Mouse (Mus musculus): ENCODE measurements around the gene Pitpnc1. TPM values are rescaled to one million over a fixed set of nuclear protein-coding genes. Genes with fewer than 3 reads are reported as not detected.
A peak's percentile ranks its signal among the peaks of the same experiment; 100 is the strongest.

The Pitpnc1 gene
- polyA plus RNA-seq, 1 experiment from 2014 or later = 16.2 TPM

GRCm38 (mm10) chr11:107325226-107325625, 145.3 kb downstream of the Pitpnc1 start:
- H3K27me3 ChIP-seq (ENCODE audit: control insufficient read depth, insufficient read depth, low read depth, low read length) = no peaks in the 10 kb centered on the region
- no peak for ATAC-seq (ENCODE audit: low read depth)
- H3K9ac ChIP-seq (ENCODE audit: low read length) = no peak overlapping the region
- H3K4me3 ChIP-seq (ENCODE audit: low read length) = no peak overlapping the region
- H3K4me2 ChIP-seq (ENCODE audit: low read depth, low read length) = no peak overlapping the region
- H3K27ac ChIP-seq (ENCODE audit: low read length) = no peak overlapping the region; the same call in 1 of the 2 replicates
- H3K4me1 ChIP-seq (replicated peaks; ENCODE audit: control insufficient read depth, insufficient read depth, low read length) = peaks cover 5% of the 10 kb centered on the region; the same call in 1 of the 2 replicates
- 85% methylated on average over 4 of the region's 4 CpGs for WGBS
- peaks cover 2% of the 10 kb centered on the region; the same call in 1 of the 2 replicates for H3K9me3 ChIP-seq (ENCODE audit: control insufficient read depth, low read length)
- no peaks in the 10 kb centered on the region for H3K36me3 ChIP-seq (ENCODE audit: control insufficient read depth, insufficient read depth, low read length)

- Histone ChIP-seq H3K36me3 (ENCODE audit: control insufficient read depth, insufficient read depth, low read length) (no peaks in the 10 kb centered on the region), H3K9ac (ENCODE audit: low read length) (no peak overlapping the region), H3K4me2 (ENCODE audit: low read depth, low read length) (no peak overlapping the region), H3K27ac (ENCODE audit: low read length) (no peak overlapping the region), H3K4me1 (replicated peaks; ENCODE audit: control insufficient read depth, insufficient read depth, low read length) (peaks cover 5% of the 10 kb centered on the region; the same call in 1 of the 2 replicates), H3K27me3 (ENCODE audit: control insufficient read depth, insufficient read depth, low read depth, low read length) (no peaks in the 10 kb centered on the region), H3K9me3 (ENCODE audit: control insufficient read depth, low read length) (peaks cover 2% of the 10 kb centered on the region; the same call in 1 of the 2 replicates), H3K4me3 (ENCODE audit: low read length) (no peak overlapping the region)
- no peak for ATAC-seq (ENCODE audit: low read depth)
- 84% methylated on average over 18 of the region's 18 CpGs for WGBS
Observed at GRCm38 (mm10) chr11:107323173-107323572, 147.3 kb downstream of the Pitpnc1 start.

GRCm38 (mm10) chr11:107322226-107322625, 148.3 kb downstream of the Pitpnc1 start:
- Histone ChIP-seq H3K27me3 (ENCODE audit: control insufficient read depth, insufficient read depth, low read depth, low read length) (no peaks in the 10 kb centered on the region), H3K36me3 (ENCODE audit: control insufficient read depth, insufficient read depth, low read length) (no peaks in the 10 kb centered on the region), H3K9me3 (ENCODE audit: control insufficient read depth, low read length) (peaks cover 2% of the 10 kb centered on the region; the same call in 1 of the 2 replicates), H3K4me3 (ENCODE audit: low read length) (no peak overlapping the region), H3K4me2 (ENCODE audit: low read depth, low read length) (no peak overlapping the region), H3K4me1 (replicated peaks; ENCODE audit: control insufficient read depth, insufficient read depth, low read length) (peaks cover 5% of the 10 kb centered on the region; the same call in 1 of the 2 replicates), H3K9ac (ENCODE audit: low read length) (no peak overlapping the region), H3K27ac (ENCODE audit: low read length) (no peak overlapping the region)
- no peak for ATAC-seq (ENCODE audit: low read depth)
- whole genome bisulfite sequencing = 92% methylated on average over 13 of the region's 13 CpGs

GRCm38 (mm10) chr11:107321819-107322218, 148.7 kb downstream of the Pitpnc1 start:
- Histone ChIP-seq H3K9me3 (ENCODE audit: control insufficient read depth, low read length) (peaks cover 2% of the 10 kb centered on the region; the same call in 1 of the 2 replicates), H3K27ac (ENCODE audit: low read length) (no peak overlapping the region), H3K36me3 (ENCODE audit: control insufficient read depth, insufficient read depth, low read length) (no peaks in the 10 kb centered on the region), H3K9ac (ENCODE audit: low read length) (no peak overlapping the region), H3K4me3 (ENCODE audit: low read length) (no peak overlapping the region), H3K27me3 (ENCODE audit: control insufficient read depth, insufficient read depth, low read depth, low read length) (no peaks in the 10 kb centered on the region), H3K4me2 (ENCODE audit: low read depth, low read length) (no peak overlapping the region), H3K4me1 (replicated peaks; ENCODE audit: control insufficient read depth, insufficient read depth, low read length) (peaks cover 5% of the 10 kb centered on the region; the same call in 1 of the 2 replicates)
- 88% methylated on average over 3 of the region's 3 CpGs for WGBS
- no peak for ATAC-seq (ENCODE audit: low read depth)

GRCm38 (mm10) chr11:107319861-107320260, 150.6 kb downstream of the Pitpnc1 start:
- 57% methylated on average over 10 of the region's 10 CpGs for WGBS
- no peaks in the 10 kb centered on the region for H3K4me1 ChIP-seq (replicated peaks; ENCODE audit: control insufficient read depth, insufficient read depth, low read length)
- no peak overlapping the region for H3K4me2 ChIP-seq (ENCODE audit: low read depth, low read length)
- H3K27ac ChIP-seq (ENCODE audit: low read length) = no peak overlapping the region
- H3K4me3 ChIP-seq (ENCODE audit: low read length) = no peak overlapping the region
- H3K9me3 ChIP-seq (ENCODE audit: control insufficient read depth, low read length) = peaks cover 2% of the 10 kb centered on the region; the same call in 1 of the 2 replicates
- no peak for ATAC-seq (ENCODE audit: low read depth)
- H3K9ac ChIP-seq (ENCODE audit: low read length) = no peak overlapping the region
- no peaks in the 10 kb centered on the region for H3K36me3 ChIP-seq (ENCODE audit: control insufficient read depth, insufficient read depth, low read length)
- H3K27me3 ChIP-seq (ENCODE audit: control insufficient read depth, insufficient read depth, low read depth, low read length) = no peaks in the 10 kb centered on the region

- Histone ChIP-seq H3K4me2 (ENCODE audit: low read depth, low read length) (no peak overlapping the region), H3K36me3 (ENCODE audit: control insufficient read depth, insufficient read depth, low read length) (no peaks in the 10 kb centered on the region), H3K9ac (ENCODE audit: low read length) (no peak overlapping the region), H3K4me1 (replicated peaks; ENCODE audit: control insufficient read depth, insufficient read depth, low read length) (no peaks in the 10 kb centered on the region), H3K27ac (ENCODE audit: low read length) (no peak overlapping the region), H3K9me3 (ENCODE audit: control insufficient read depth, low read length) (peaks cover 2% of the 10 kb centered on the region; the same call in 1 of the 2 replicates), H3K27me3 (ENCODE audit: control insufficient read depth, insufficient read depth, low read depth, low read length) (no peaks in the 10 kb centered on the region), H3K4me3 (ENCODE audit: low read length) (no peak overlapping the region)
- ATAC-seq (ENCODE audit: low read depth) = no peak
- WGBS = 55% methylated on average over 14 of the region's 14 CpGs
Observed at GRCm38 (mm10) chr11:107317653-107318281, 152.7 kb downstream of the Pitpnc1 start.

- 72% methylated on average over 15 of the region's 15 CpGs for WGBS
- Histone ChIP-seq H3K36me3 (ENCODE audit: control insufficient read depth, insufficient read depth, low read length) (no peaks in the 10 kb centered on the region), H3K9ac (ENCODE audit: low read length) (no peak overlapping the region), H3K27ac (ENCODE audit: low read length) (no peak overlapping the region), H3K9me3 (ENCODE audit: control insufficient read depth, low read length) (no peaks in the 10 kb centered on the region), H3K4me3 (ENCODE audit: low read length) (no peak overlapping the region), H3K4me2 (ENCODE audit: low read depth, low read length) (no peak overlapping the region), H3K4me1 (replicated peaks; ENCODE audit: control insufficient read depth, insufficient read depth, low read length) (no peaks in the 10 kb centered on the region), H3K27me3 (ENCODE audit: control insufficient read depth, insufficient read depth, low read depth, low read length) (no peaks in the 10 kb centered on the region)
- no peak for ATAC-seq (ENCODE audit: low read depth)
Observed at GRCm38 (mm10) chr11:107315475-107315874, 155.0 kb downstream of the Pitpnc1 start.

- Histone ChIP-seq H3K9me3 (ENCODE audit: control insufficient read depth, low read length) (no peaks in the 10 kb centered on the region), H3K27me3 (ENCODE audit: control insufficient read depth, insufficient read depth, low read depth, low read length) (no peaks in the 10 kb centered on the region), H3K9ac (ENCODE audit: low read length) (no peak overlapping the region), H3K27ac (ENCODE audit: low read length) (peak overlapping the region; percentile 9; the same call in 1 of the 2 replicates), H3K4me3 (ENCODE audit: low read length) (no peak overlapping the region), H3K4me1 (replicated peaks; ENCODE audit: control insufficient read depth, insufficient read depth, low read length) (no peaks in the 10 kb centered on the region), H3K4me2 (ENCODE audit: low read depth, low read length) (peak overlapping the region; percentile 32), H3K36me3 (ENCODE audit: control insufficient read depth, insufficient read depth, low read length) (no peaks in the 10 kb centered on the region)
- no peak; the same call in 1 of the 2 replicates for ATAC-seq (ENCODE audit: low read depth)
- 66% methylated on average over 20 of the region's 20 CpGs for WGBS
Observed at GRCm38 (mm10) chr11:107310338-107311121, 160.0 kb downstream of the Pitpnc1 start.

- Histone ChIP-seq H3K4me1 (replicated peaks; ENCODE audit: control insufficient read depth, insufficient read depth, low read length) (no peaks in the 10 kb centered on the region), H3K4me2 (ENCODE audit: low read depth, low read length) (no peak overlapping the region), H3K9me3 (ENCODE audit: control insufficient read depth, low read length) (no peaks in the 10 kb centered on the region), H3K27ac (ENCODE audit: low read length) (no peak overlapping the region), H3K4me3 (ENCODE audit: low read length) (no peak overlapping the region), H3K27me3 (ENCODE audit: control insufficient read depth, insufficient read depth, low read depth, low read length) (no peaks in the 10 kb centered on the region), H3K36me3 (ENCODE audit: control insufficient read depth, insufficient read depth, low read length) (no peaks in the 10 kb centered on the region), H3K9ac (ENCODE audit: low read length) (no peak overlapping the region)
- WGBS = 58% methylated on average over 11 of the region's 11 CpGs
- ATAC-seq (ENCODE audit: low read depth) = no peak
Observed at GRCm38 (mm10) chr11:107306170-107306569, 164.3 kb downstream of the Pitpnc1 start.
